Mouse (Mus musculus) fat pad, adult 2 months (tissue): Measurements from ENCODE around the gene Uroc1.

Experiments used
- DNase-seq: peaks from one replicate; pipeline ENCODE4 v3.0.0-alpha.2; 2011; ENCODE audit warnings: low read depth, low spot score; ENCODE audit errors: extremely low read depth

Gene Uroc1

GRCm38 (mm10) chr6:90350011-90350410 lies 16.9 kb downstream of the Uroc1 start:
- no peak for DNase-seq

- no peak for DNase-seq
Measured at GRCm38 (mm10) chr6:90358142-90358541, 25.1 kb downstream of the Uroc1 start.

GRCm38 (mm10) chr6:90359445-90359844 lies 26.4 kb downstream of the Uroc1 start:
- no peak for DNase-seq

- peak; percentile 91 for DNase-seq
Measured at GRCm38 (mm10) chr6:90360024-90360781, 27.1 kb downstream of the Uroc1 start.

GRCm38 (mm10) chr6:90360922-90361614 lies 28.0 kb downstream of the Uroc1 start:
- no peak for DNase-seq

- no peak for DNase-seq
Measured at GRCm38 (mm10) chr6:90363301-90363700, 30.2 kb downstream of the Uroc1 start.

- peak; percentile 46 for DNase-seq
Measured at GRCm38 (mm10) chr6:90368976-90369724, 36.1 kb downstream of the Uroc1 start, which contains the start of gene Zxdc. Gene Zxdc (plus strand): TSS chr6:90369492.

GRCm38 (mm10) chr6:90369725-90370553 lies 36.9 kb downstream of the Uroc1 start:
- no peak for DNase-seq

GRCm38 (mm10) chr6:90374647-90375046 lies 41.6 kb downstream of the Uroc1 start:
- no peak for DNase-seq

- no peak for DNase-seq
Measured at GRCm38 (mm10) chr6:90377708-90378107, 44.6 kb downstream of the Uroc1 start.

- DNase-seq: no peak
Measured at GRCm38 (mm10) chr6:90381465-90381864, 48.4 kb downstream of the Uroc1 start.

GRCm38 (mm10) chr6:90390629-90391028 lies 57.5 kb downstream of the Uroc1 start:
- no peak for DNase-seq

- DNase-seq: no peak
Measured at GRCm38 (mm10) chr6:90393948-90394347, 60.9 kb downstream of the Uroc1 start.

- DNase-seq: no peak
Measured at GRCm38 (mm10) chr6:90395751-90396150, 62.7 kb downstream of the Uroc1 start.

GRCm38 (mm10) chr6:90397291-90397690 lies 64.2 kb downstream of the Uroc1 start:
- DNase-seq: no peak

GRCm38 (mm10) chr6:90408632-90409031 lies 75.5 kb downstream of the Uroc1 start:
- no peak for DNase-seq

GRCm38 (mm10) chr6:90410972-90411371 lies 77.9 kb downstream of the Uroc1 start:
- no peak for DNase-seq

- no peak for DNase-seq
Measured at GRCm38 (mm10) chr6:90411926-90412325, 78.8 kb downstream of the Uroc1 start.
